8 mouse cellular contexts compared by ENCODE assay signal in genomic region chr7:70334836-70335235, GRCm38 (mm10). TPM values are rescaled to one million over a fixed set of nuclear protein-coding genes. Genes with fewer than 3 reads are reported as not detected.
DNase-seq lines count a peak whose midpoint lies in the region; ATAC-seq and TF ChIP-seq lines count a peak whose summit lies in the region.

No protein-coding gene starts in this region.

- WGBS in cerebellum, adult 2 months, result 1% methylated on average over 17 of the region's 17 CpGs
- 1% methylated on average over 17 of the region's 17 CpGs for WGBS in hindbrain, embryonic 11.5 days
- WGBS in lung, adult 2 months, result 1% methylated on average over 17 of the region's 17 CpGs

- no peak overlapping the region for H3K27ac ChIP-seq in cerebellum, adult 2 months (ENCODE audit: insufficient read depth, low read length)
- peak overlapping the region; percentile 63; the same call in 1 of the 2 replicates for H3K27ac ChIP-seq in hindbrain, embryonic 11.5 days (ENCODE audit: low read depth, low read length)

- no peak for TF ChIP-seq POLR2A in cerebellum, adult 2 months (IDR thresholded peaks at IDR 0.05; ENCODE audit: borderline replicate concordance, insufficient read depth, low read length)
- no peak for TF ChIP-seq POLR2A in lung, adult 2 months (IDR thresholded peaks at IDR 0.05; ENCODE audit: borderline replicate concordance, extremely low read depth, low read depth, low read length)

- peak; percentile 41; the same call in 1 of the 2 replicates for ATAC-seq in hindbrain, embryonic 11.5 days (ENCODE audit: low FRiP score)

- H3K4me1 ChIP-seq in cerebellum, adult 2 months (ENCODE audit: control insufficient read depth, insufficient read depth, low read length), result no peaks in the 10 kb centered on the region
- peaks cover 17% of the 10 kb centered on the region for H3K4me1 ChIP-seq in hindbrain, embryonic 11.5 days (replicated peaks; ENCODE audit: control insufficient read depth, insufficient read depth, low read length)
- no peaks in the 10 kb centered on the region for H3K4me1 ChIP-seq in lung, adult 2 months (ENCODE audit: control insufficient read depth, insufficient read depth, low read length)

- TF ChIP-seq CTCF in cerebellum, adult 2 months (IDR thresholded peaks at IDR 0.05; ENCODE audit: borderline replicate concordance, insufficient read depth, low read depth, low read length), result peak; percentile 72
- peak; percentile 87 for TF ChIP-seq CTCF in lung, adult 2 months (IDR thresholded peaks at IDR 0.05; ENCODE audit: insufficient read depth, low read length)

- H3K36me3 ChIP-seq in hindbrain, embryonic 11.5 days (ENCODE audit: control insufficient read depth, insufficient read depth, low read length), result no peaks in the 10 kb centered on the region

- peak overlapping the region; percentile 49; the same call in 1 of the 2 replicates for H3K9ac ChIP-seq in hindbrain, embryonic 11.5 days (ENCODE audit: low read depth, low read length)

- no peak overlapping the region for H3K4me3 ChIP-seq in cerebellum, adult 2 months (replicated peaks; ENCODE audit: insufficient read depth, low read depth, low read length)
- peak overlapping the region; percentile 32 for H3K4me3 ChIP-seq in hindbrain, embryonic 11.5 days (ENCODE audit: low read depth, low read length)
- H3K4me3 ChIP-seq in lung, adult 2 months (replicated peaks; ENCODE audit: extremely low read depth, low read depth, low read length), result no peak overlapping the region

- peaks cover 8% of the 10 kb centered on the region; the same call in 1 of the 2 replicates for H3K27me3 ChIP-seq in cerebellum, adult 2 months (ENCODE audit: control insufficient read depth, insufficient read depth, low read length)
- H3K27me3 ChIP-seq in hindbrain, embryonic 11.5 days (ENCODE audit: control insufficient read depth, insufficient read depth, low read length), result peaks cover 63% of the 10 kb centered on the region

- H3K4me2 ChIP-seq in hindbrain, embryonic 11.5 days (replicated peaks; ENCODE audit: low read depth, low read length), result peak overlapping the region; percentile 48

- H3K9me3 ChIP-seq in hindbrain, embryonic 11.5 days (ENCODE audit: control insufficient read depth, low read length), result no peaks in the 10 kb centered on the region

- peak; percentile 73 for DNase-seq in ES-CJ7 (ENCODE audit: low read depth, low spot score)
- peak; percentile 47 to 52 for DNase-seq in cerebellum, adult 2 months
- DNase-seq in frontal cortex, adult 2 months (ENCODE audit: extremely low spot score in 1 of 2, low spot score in 1 of 2), result peak; percentile 26 to 87
- DNase-seq in hindbrain, embryonic 11.5 days (ENCODE audit: low spot score), result peak; percentile 90
- peak; percentile 60 for DNase-seq in layer of hippocampus, adult 9-10 months (ENCODE audit: low spot score)
- DNase-seq in lung, adult 2 months, result peak; percentile 77
- peak; percentile 84 for DNase-seq in ovary, postnatal 36 days (ENCODE audit: low spot score)
- DNase-seq in spleen, postnatal 36 days (ENCODE audit: low spot score in 2 of 2), result no peak

RNA-seq across cellular contexts. Expression of gene Nr2f2, which starts 31.7 kb away (rescaled TPM):
- polyA plus RNA-seq in cerebellum, adult 2 months (2012; rRNA removed), result 25.5 and 28.9 TPM in 2 replicates
- polyA plus RNA-seq in frontal cortex, adult 2 months (2012; rRNA removed), result 29.0 and 30.2 TPM in 2 replicates
- 95.6 and 120 TPM in 2 replicates for polyA plus RNA-seq in hindbrain, embryonic 11.5 days (2014; fragmentation: Nextera tagmentation; extraction: Ambion mirVana)
- polyA plus RNA-seq in lung, adult 2 months (2012; rRNA removed), result 231 and 263 TPM in 2 replicates

Comparison
In these comparisons a context has a peak if more than half of its experiments do, and no peak if none do; other contexts are left out.
1. DNase-seq: peak in ES-CJ7 (single experiment), cerebellum, adult 2 months (2 of 2), frontal cortex, adult 2 months (2 of 2), hindbrain, embryonic 11.5 days (single experiment), layer of hippocampus, adult 9-10 months (single experiment), lung, adult 2 months (single experiment) and ovary, postnatal 36 days (single experiment); none in spleen, postnatal 36 days (0 of 2).